Mouse (Mus musculus) midbrain, embryonic 16.5 days (tissue): ENCODE results near the gene Gm10972. TPM values are rescaled to one million over a fixed set of nuclear protein-coding genes. Genes with fewer than 3 reads are reported as not detected.

Experiments
- ATAC-seq: fragments of 200-750 bp; cut with Nextera tagmentation; 2 replicates; pipeline ENCODE4 v1.8.0; 2017; ENCODE audit warnings: moderate TSS enrichment
- H3K27ac ChIP-seq: fragments of 300-500 bp; sonication (generic); 2 replicates; pipeline ENCODE4 v1.5.1; 2014; ENCODE audit warnings: mild to moderate bottlenecking, low read length, mixed read lengths
- H3K27me3 ChIP-seq: fragments of 300-500 bp; sonication (generic); 2 replicates; pipeline ENCODE4 v1.6.1; 2014; ENCODE audit warnings: low read depth, low read length, mixed read lengths; ENCODE audit not compliant: control insufficient read depth, insufficient read depth
- H3K36me3 ChIP-seq: fragments of 300-500 bp; sonication (generic); 2 replicates; pipeline ENCODE4 v1.6.1; 2014; ENCODE audit warnings: mild to moderate bottlenecking, low read length, moderate library complexity, mixed read lengths; ENCODE audit not compliant: control insufficient read depth, insufficient read depth
- H3K4me1 ChIP-seq: fragments of 300-500 bp; sonication (generic); 2 replicates; pipeline ENCODE4 v1.6.1; 2014; ENCODE audit warnings: mild to moderate bottlenecking, low read length, mixed read lengths; ENCODE audit not compliant: control insufficient read depth, insufficient read depth
- H3K4me2 ChIP-seq: fragments of 300-500 bp; sonication (generic); 2 replicates; pipeline ENCODE4 v1.6.1; 2014; ENCODE audit warnings: mild to moderate bottlenecking, low read length, mixed read lengths
- H3K4me3 ChIP-seq: fragments of 300-500 bp; sonication (generic); 2 replicates; pipeline ENCODE4 v1.5.1; 2014; ENCODE audit warnings: low read depth, mild to moderate bottlenecking, low read length, moderate library complexity, mixed read lengths
- H3K9ac ChIP-seq: fragments of 300-500 bp; sonication (generic); 2 replicates; pipeline ENCODE4 v1.6.1; 2014; ENCODE audit warnings: low read depth, low read length, mixed read lengths
- H3K9me3 ChIP-seq: fragments of 300-500 bp; sonication (generic); replicated peaks from 2 replicates; pipeline ENCODE4 v1.6.1; 2014; ENCODE audit warnings: mild to moderate bottlenecking, low read length, mixed read lengths; ENCODE audit not compliant: control insufficient read depth, poor library complexity, severe bottlenecking
- WGBS: fragments of 180-500 bp; shearing (Covaris S2); extraction: QIAGEN DNeasy Blood & Tissue Kit; methylation state at CpG from one replicate; pipeline ENCODE4 v1.1.7; 2014; 5-methylcytosine and 5-hydroxymethylcytosine counted together
- polyA plus RNA-seq: library from polyadenylated mRNA; unstranded; fragments of >200 nt; fragmentation: Nextera tagmentation; extraction: Ambion mirVana; gene quantifications from 2 replicates; pipeline ENCODE4 v1.2.1, GENCODE M21; 2015

Gene Gm10972
- polyA plus RNA-seq, 1 experiment from 2014 or later = not detected

GRCm38 (mm10) chr3:94613258-94613878, 29.5 kb upstream of the Gm10972 start:
- Histone ChIP-seq H3K4me3 (no peak overlapping the region), H3K27ac (no peak overlapping the region), H3K4me1 (no peaks in the 10 kb centered on the region), H3K36me3 (no peaks in the 10 kb centered on the region), H3K27me3 (no peaks in the 10 kb centered on the region), H3K9me3 (no peaks in the 10 kb centered on the region), H3K9ac (no peak overlapping the region), H3K4me2 (no peak overlapping the region)
- 55% methylated on average over 7 of the region's 7 CpGs for WGBS
- no peak for ATAC-seq

DNA sequence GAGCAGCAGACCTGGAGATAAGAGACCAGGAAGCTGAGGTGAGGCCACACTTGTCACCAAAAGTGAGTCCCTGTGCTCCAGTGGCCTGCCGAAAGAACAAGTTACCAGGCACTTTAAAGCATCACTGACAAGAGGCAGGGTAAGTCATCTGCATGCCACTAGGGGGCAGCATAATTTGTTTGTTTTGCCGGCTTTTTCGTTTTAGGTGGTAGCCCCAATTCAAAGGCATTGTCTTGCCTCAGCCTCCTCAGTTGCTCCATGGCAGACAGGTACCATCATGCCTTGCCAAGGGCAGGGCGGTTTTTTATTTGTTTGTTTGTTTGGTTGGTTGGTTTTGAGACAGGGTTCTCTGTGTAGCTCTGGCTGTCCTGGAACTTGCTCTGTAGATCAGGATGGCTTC, 26.2 kb upstream of the Gm10972 start:
- Histone ChIP-seq H3K4me1 (no peaks in the 10 kb centered on the region), H3K4me2 (no peak overlapping the region), H3K36me3 (no peaks in the 10 kb centered on the region), H3K9me3 (no peaks in the 10 kb centered on the region), H3K27ac (no peak overlapping the region), H3K27me3 (no peaks in the 10 kb centered on the region), H3K4me3 (no peak overlapping the region), H3K9ac (no peak overlapping the region)
- WGBS = 73% methylated on average over 4 of the region's 4 CpGs
- no peak for ATAC-seq

DNA sequence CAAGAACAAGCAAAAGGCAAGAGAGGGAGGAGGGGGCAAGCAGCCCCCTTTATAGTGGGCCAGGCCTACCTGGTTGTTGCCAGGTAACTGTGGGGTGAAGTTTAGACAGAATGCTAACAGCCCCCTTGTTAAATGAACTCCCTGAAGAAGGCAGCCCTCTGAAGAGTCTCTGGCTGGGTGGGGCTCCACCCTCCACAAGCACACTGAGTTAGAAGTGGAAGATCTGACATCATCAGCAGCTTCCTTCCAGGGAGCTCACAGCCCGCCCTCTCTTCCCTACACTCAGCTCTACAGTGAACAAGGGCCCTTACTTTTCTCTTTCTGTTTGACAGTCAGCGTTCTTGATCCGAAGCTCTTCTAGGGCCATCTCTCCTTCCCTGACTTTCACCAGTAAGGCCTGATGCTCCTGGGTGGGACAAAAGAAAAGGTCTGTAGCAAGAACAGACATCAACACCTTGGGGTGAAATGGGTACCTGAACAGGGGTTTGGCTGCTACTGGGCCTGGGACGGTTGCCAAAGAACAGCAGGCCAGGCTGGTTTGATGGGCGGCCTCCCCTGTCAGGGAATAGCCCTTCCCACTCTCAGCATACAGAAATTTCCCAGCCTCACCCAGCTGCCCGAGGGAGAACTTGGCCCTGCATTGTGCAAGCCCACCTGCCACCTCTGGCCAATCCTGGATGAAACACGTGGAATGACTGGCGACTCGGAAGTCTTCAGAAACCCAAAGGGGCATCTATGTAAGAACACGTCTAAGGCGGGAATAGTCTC, 21.0 kb upstream of the Gm10972 start:
- Histone ChIP-seq H3K4me3 (no peak overlapping the region), H3K4me2 (no peak overlapping the region), H3K27ac (no peak overlapping the region), H3K9ac (no peak overlapping the region), H3K9me3 (no peaks in the 10 kb centered on the region), H3K36me3 (no peaks in the 10 kb centered on the region), H3K4me1 (no peaks in the 10 kb centered on the region), H3K27me3 (no peaks in the 10 kb centered on the region)
- no peak for ATAC-seq
- WGBS = 86% methylated on average over 11 of the region's 11 CpGs

- H3K9me3 ChIP-seq = no peaks in the 10 kb centered on the region
- no peak for ATAC-seq
- no peak overlapping the region for H3K4me2 ChIP-seq
- no peak overlapping the region for H3K4me3 ChIP-seq
- H3K4me1 ChIP-seq = no peaks in the 10 kb centered on the region
- WGBS = 92% methylated on average over 10 of the region's 10 CpGs
- no peaks in the 10 kb centered on the region for H3K27me3 ChIP-seq
- H3K27ac ChIP-seq = no peak overlapping the region
- H3K9ac ChIP-seq = no peak overlapping the region
- H3K36me3 ChIP-seq = no peaks in the 10 kb centered on the region
Measured at GRCm38 (mm10) chr3:94622550-94622949, 20.4 kb upstream of the Gm10972 start.

- 92% methylated on average over 4 of the region's 4 CpGs for WGBS
- Histone ChIP-seq H3K9me3 (no peaks in the 10 kb centered on the region), H3K9ac (no peak overlapping the region), H3K4me3 (no peak overlapping the region), H3K4me2 (no peak overlapping the region), H3K4me1 (no peaks in the 10 kb centered on the region), H3K27ac (no peak overlapping the region), H3K27me3 (no peaks in the 10 kb centered on the region), H3K36me3 (no peaks in the 10 kb centered on the region)
- ATAC-seq = no peak
Measured at GRCm38 (mm10) chr3:94624281-94624680, 18.6 kb upstream of the Gm10972 start.

GRCm38 (mm10) chr3:94628712-94629111, 14.2 kb upstream of the Gm10972 start:
- no peak overlapping the region for H3K9ac ChIP-seq
- no peak overlapping the region for H3K4me2 ChIP-seq
- H3K27ac ChIP-seq = no peak overlapping the region
- H3K4me1 ChIP-seq = no peaks in the 10 kb centered on the region
- WGBS = 87% methylated on average over 5 of the region's 5 CpGs
- no peak for ATAC-seq
- no peaks in the 10 kb centered on the region for H3K9me3 ChIP-seq
- H3K27me3 ChIP-seq = no peaks in the 10 kb centered on the region
- no peak overlapping the region for H3K4me3 ChIP-seq
- H3K36me3 ChIP-seq = no peaks in the 10 kb centered on the region

GRCm38 (mm10) chr3:94629876-94630275, 13.0 kb upstream of the Gm10972 start:
- no peak overlapping the region for H3K27ac ChIP-seq
- H3K4me3 ChIP-seq = no peak overlapping the region
- no peaks in the 10 kb centered on the region for H3K36me3 ChIP-seq
- WGBS = 87% methylated on average over 3 of the region's 3 CpGs
- H3K4me2 ChIP-seq = no peak overlapping the region
- H3K9ac ChIP-seq = no peak overlapping the region
- H3K9me3 ChIP-seq = no peaks in the 10 kb centered on the region
- ATAC-seq = no peak
- H3K27me3 ChIP-seq = no peaks in the 10 kb centered on the region
- H3K4me1 ChIP-seq = no peaks in the 10 kb centered on the region

- Histone ChIP-seq H3K4me3 (no peak overlapping the region), H3K9me3 (no peaks in the 10 kb centered on the region), H3K9ac (no peak overlapping the region), H3K27ac (no peak overlapping the region), H3K36me3 (no peaks in the 10 kb centered on the region), H3K27me3 (no peaks in the 10 kb centered on the region), H3K4me2 (no peak overlapping the region), H3K4me1 (no peaks in the 10 kb centered on the region)
- ATAC-seq = no peak
- WGBS = 34% methylated on average over 6 of the region's 6 CpGs
Measured at GRCm38 (mm10) chr3:94648755-94649590, 6.1 kb downstream of the Gm10972 start.

- Histone ChIP-seq H3K27ac (no peak overlapping the region), H3K4me3 (no peak overlapping the region), H3K9ac (no peak overlapping the region), H3K36me3 (no peaks in the 10 kb centered on the region), H3K9me3 (no peaks in the 10 kb centered on the region), H3K27me3 (no peaks in the 10 kb centered on the region), H3K4me2 (no peak overlapping the region), H3K4me1 (no peaks in the 10 kb centered on the region)
- ATAC-seq = no peak
- WGBS = 89% methylated on average over 7 of the region's 7 CpGs
Measured at GRCm38 (mm10) chr3:94650409-94650808, 7.5 kb downstream of the Gm10972 start.
